Mouse (Mus musculus) MEL (cell line): ENCODE data around the gene Slc16a11.

Source experiments
- BHLHE40 ChIP-seq: IDR thresholded peaks from 2 replicates; pipeline ENCODE4 v1.6.1; 2012; ENCODE audit warnings: low read depth, mild to moderate bottlenecking, inconsistent platforms, low read length, improper control_type of control experiment, borderline replicate concordance
- CTCF ChIP-seq, 3 experiments: IDR thresholded peaks in 2 of 3; conservative IDR thresholded peaks in 1 of 3; 2 replicates each; pipeline ENCODE4 v1.5.1; 2011 to 2012; ENCODE audit warnings: low read length in 3 of 3, low read depth in 2 of 3, mild to moderate bottlenecking in 2 of 3, improper control_type of control experiment in 1 of 3, inconsistent platforms in 1 of 3, mixed read lengths in 1 of 3, moderate library complexity in 1 of 3; ENCODE audit not compliant: control insufficient read depth in 1 of 3, insufficient read depth in 1 of 3, poor library complexity in 1 of 3, severe bottlenecking in 1 of 3
- E2F4 ChIP-seq: IDR thresholded peaks from 2 replicates; pipeline ENCODE4 v1.6.1; 2011; ENCODE audit warnings: low read depth, low read length, improper control_type of control experiment, borderline replicate concordance
- EP300 ChIP-seq, 2 experiments: IDR thresholded peaks; 2 replicates each; pipeline ENCODE4 v1.6.1; 2011; ENCODE audit warnings: improper control_type of control experiment in 2 of 2, low read length in 2 of 2, low read depth in 1 of 2, mild to moderate bottlenecking in 1 of 2
- KAT2A ChIP-seq: conservative IDR thresholded peaks from 2 replicates; pipeline ENCODE4 v1.6.1; 2012; ENCODE audit warnings: low read depth, low read length, improper control_type of control experiment, inconsistent platforms
- MAX ChIP-seq: IDR thresholded peaks from 2 replicates; pipeline ENCODE4 v1.6.1; 2011; ENCODE audit warnings: low read length, improper control_type of control experiment
- NRF1 ChIP-seq: IDR thresholded peaks from 2 replicates; pipeline ENCODE4 v1.6.1; 2014; ENCODE audit warnings: low read depth, mild to moderate bottlenecking, inconsistent platforms, low read length, improper control_type of control experiment, moderate library complexity; ENCODE audit not compliant: poor library complexity, insufficient read depth, severe bottlenecking
- POLR2A ChIP-seq, 2 experiments: IDR thresholded peaks; 2 replicates each; pipeline ENCODE4 v1.6.1; 2011 to 2012; ENCODE audit warnings: low read length in 2 of 2, mild to moderate bottlenecking in 2 of 2, control low read depth in 1 of 2, improper control_type of control experiment in 1 of 2, low read depth in 1 of 2, moderate library complexity in 1 of 2; ENCODE audit not compliant: control insufficient read depth in 1 of 2, insufficient read depth in 1 of 2, poor library complexity in 1 of 2
- POLR2AphosphoS2 ChIP-seq: IDR thresholded peaks from 2 replicates; pipeline ENCODE4 v1.6.1; 2011; ENCODE audit warnings: low read length, improper control_type of control experiment
- SIN3A ChIP-seq: IDR thresholded peaks from 2 replicates; pipeline ENCODE4 v1.6.1; 2012; ENCODE audit warnings: low read length, improper control_type of control experiment, inconsistent platforms
- UBTF ChIP-seq: IDR thresholded peaks from 2 replicates; pipeline ENCODE4 v1.6.1; 2012; ENCODE audit warnings: low read depth, mild to moderate bottlenecking, inconsistent platforms, low read length, improper control_type of control experiment, moderate library complexity, borderline replicate concordance; ENCODE audit not compliant: insufficient read depth
- USF1 ChIP-seq: IDR thresholded peaks from 2 replicates; pipeline ENCODE4 v1.6.1; 2014; ENCODE audit warnings: low read depth, mild to moderate bottlenecking, inconsistent platforms, low read length, improper control_type of control experiment, moderate library complexity
- ZKSCAN1 ChIP-seq: IDR thresholded peaks from 2 replicates; pipeline ENCODE4 v1.6.1; 2012; ENCODE audit warnings: low read depth, mild to moderate bottlenecking, inconsistent platforms, low read length, improper control_type of control experiment, moderate library complexity
- ZNF384 ChIP-seq: IDR thresholded peaks from 2 replicates; pipeline ENCODE4 v1.6.1; 2012; ENCODE audit warnings: low read depth, mild to moderate bottlenecking, inconsistent platforms, low read length, improper control_type of control experiment

DNA sequence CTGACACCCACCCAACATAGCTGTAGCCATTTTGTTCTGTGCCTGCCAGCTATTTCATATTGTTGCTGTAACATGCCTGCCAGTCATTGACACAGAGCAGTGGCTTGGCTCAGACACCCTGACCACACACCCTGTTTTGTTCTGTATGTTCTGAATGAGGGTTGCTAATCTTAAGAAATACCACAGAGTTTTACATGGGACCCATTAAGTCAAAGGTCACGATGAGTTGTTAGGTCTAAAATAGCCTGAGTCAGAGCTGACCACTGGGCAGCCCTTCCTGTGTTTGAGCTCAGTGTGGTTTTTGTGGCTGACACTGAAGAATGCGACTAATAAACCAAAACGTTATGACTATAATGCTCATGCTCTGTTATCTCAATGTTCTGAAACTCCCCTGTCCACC lies 14.2 kb upstream of the Slc16a11 start:
- TF ChIP-seq NRF1 (no peak), CTCF (IDR thresholded peaks at IDR 0.05 in 2 of 3, conservative IDR thresholded peaks at IDR 0.05 in 1 of 3; ENCODE audit: control insufficient read depth in 1 of 3, insufficient read depth in 1 of 3, low read depth in 2 of 3, low read length in 3 of 3, poor library complexity in 1 of 3, severe bottlenecking in 1 of 3) (no peak), USF1 (no peak), POLR2A (IDR thresholded peaks at IDR 0.05; ENCODE audit: control insufficient read depth in 1 of 2, insufficient read depth in 1 of 2, low read depth in 1 of 2, low read length in 2 of 2, poor library complexity in 1 of 2) (no peak), SIN3A (no peak), UBTF (no peak), BHLHE40 (no peak), ZKSCAN1 (no peak), MAX (no peak), E2F4 (no peak), KAT2A (no peak), POLR2AphosphoS2 (no peak), EP300 (IDR thresholded peaks at IDR 0.05; ENCODE audit: low read depth in 1 of 2, low read length in 2 of 2) (no peak), ZNF384 (no peak)
